Mouse (Mus musculus) E14TG2a.4 (cell line): Measurements from ENCODE around the gene Gdf3.

Experiments used
- CTCF ChIP-seq: conservative IDR thresholded peaks from 2 replicates; pipeline ENCODE4 v1.5.1; 2014; ENCODE audit warnings: low read length
- POU5F1 ChIP-seq: IDR thresholded peaks from 2 replicates; pipeline ENCODE4 v1.6.1; 2014; ENCODE audit warnings: low read length, borderline replicate concordance

GRCm38 (mm10) chr6:122633411-122633810 is 23.5 kb upstream of the Gdf3 start:
- TF ChIP-seq CTCF (peak; percentile 62), POU5F1 (no peak)
